Mouse (Mus musculus): ENCODE measurements around the gene Fam71e2.

Fam71e2 gene

GRCm38 (mm10) chr7:4777851-4778637 is 6.9 kb upstream of the Fam71e2 start:
- DNase-seq: no peak

- peak; percentile 36 to 50 for DNase-seq
Measured at GRCm38 (mm10) chr7:4776861-4777830, 6.0 kb upstream of the Fam71e2 start.

GRCm38 (mm10) chr7:4776131-4776530 is 5.0 kb upstream of the Fam71e2 start:
- no peak for DNase-seq

GRCm38 (mm10) chr7:4764946-4765710 is 6.0 kb downstream of the Fam71e2 start:
- DNase-seq: no peak

GRCm38 (mm10) chr7:4759670-4760069 is 11.4 kb downstream of the Fam71e2 start:
- DNase-seq: no peak

GRCm38 (mm10) chr7:4752821-4753570 is 18.1 kb downstream of the Fam71e2 start, which contains the start of gene Cox6b2:
Gene Cox6b2, minus strand, starts transcription at chr7:4753094.
- peak; percentile 72 to 73 for DNase-seq

GRCm38 (mm10) chr7:4751971-4752820 is 18.9 kb downstream of the Fam71e2 start:
- peak; percentile 58 to 61 for DNase-seq

- DNase-seq: no peak
Measured at GRCm38 (mm10) chr7:4749169-4749568, 21.9 kb downstream of the Fam71e2 start.

- no peak for DNase-seq
Measured at GRCm38 (mm10) chr7:4748321-4748720, 22.8 kb downstream of the Fam71e2 start.

GRCm38 (mm10) chr7:4747156-4747899 is 23.8 kb downstream of the Fam71e2 start:
- DNase-seq: no peak

GRCm38 (mm10) chr7:4746326-4746980 is 24.6 kb downstream of the Fam71e2 start:
- DNase-seq: no peak

GRCm38 (mm10) chr7:4744886-4745285 is 26.2 kb downstream of the Fam71e2 start:
- no peak for DNase-seq

GRCm38 (mm10) chr7:4743354-4743753 is 27.7 kb downstream of the Fam71e2 start:
- no peak for DNase-seq

GRCm38 (mm10) chr7:4742482-4742819 is 28.7 kb downstream of the Fam71e2 start:
- no peak for DNase-seq

GRCm38 (mm10) chr7:4741672-4742481 is 29.2 kb downstream of the Fam71e2 start:
- DNase-seq: no peak

- peak; percentile 83 to 84 for DNase-seq
Measured at GRCm38 (mm10) chr7:4741151-4741550, 30.0 kb downstream of the Fam71e2 start.

- DNase-seq: no peak
Measured at GRCm38 (mm10) chr7:4740309-4740727, 30.8 kb downstream of the Fam71e2 start.

- DNase-seq: peak; percentile 99 to 100
Measured at GRCm38 (mm10) chr7:4739544-4740275, 31.4 kb downstream of the Fam71e2 start, which contains the start of gene Kmt5c. Gene Kmt5c, plus strand, starts transcription at chr7:4740115.
